Mouse (Mus musculus): Measurements from ENCODE around the gene Bag3.

DNA sequence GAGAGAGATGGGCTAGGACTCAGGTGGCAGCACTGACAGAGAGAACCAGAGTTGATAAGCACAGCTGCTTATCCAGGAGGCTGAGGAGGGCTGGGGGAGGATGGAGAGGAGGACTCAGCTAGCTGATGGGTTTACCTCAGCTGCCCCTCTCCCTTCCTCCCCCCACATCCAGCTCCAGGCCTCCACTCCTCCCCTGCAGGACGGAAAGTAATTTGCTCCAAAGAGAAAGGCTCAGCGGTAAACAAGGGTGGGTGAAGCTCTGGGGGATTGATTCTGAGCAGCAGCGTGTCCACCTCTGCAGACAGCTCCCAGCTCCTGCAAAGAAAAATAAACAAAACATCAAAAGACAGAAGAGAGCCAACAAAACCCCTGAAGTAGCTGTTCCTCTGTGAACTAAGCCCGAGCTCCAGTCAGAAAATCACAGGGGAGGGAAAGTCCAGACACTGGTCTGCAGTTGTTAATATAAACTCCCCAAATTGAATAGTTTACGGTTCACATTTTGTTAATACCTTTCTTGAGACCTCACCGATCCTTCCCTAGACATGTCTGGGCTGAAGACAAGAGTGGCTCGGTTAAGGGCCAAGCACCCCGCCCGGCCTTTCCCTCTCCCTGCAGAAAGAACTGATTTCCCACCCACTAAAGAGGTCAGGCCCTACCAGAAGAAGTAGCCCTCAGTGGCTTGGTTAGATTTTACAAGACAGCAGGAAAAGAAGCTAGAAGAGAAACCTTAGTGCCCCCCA lies 68.1 kb downstream of the Bag3 start:
- TF ChIP-seq CTCF (IDR thresholded peaks at IDR 0.05) (peak; percentile 29; the same call in 1 of the 2 replicates), EP300 (IDR thresholded peaks at IDR 0.05; ENCODE audit: insufficient read depth, low read depth, low read length) (no peak), POLR2A (IDR thresholded peaks at IDR 0.05; ENCODE audit: insufficient read depth, low read depth, low read length) (no peak)
